Mouse (Mus musculus): ENCODE measurements around the gene Egfem1.
A peak's percentile ranks its signal among the peaks of the same experiment; 100 is the strongest.

Gene Egfem1

DNA sequence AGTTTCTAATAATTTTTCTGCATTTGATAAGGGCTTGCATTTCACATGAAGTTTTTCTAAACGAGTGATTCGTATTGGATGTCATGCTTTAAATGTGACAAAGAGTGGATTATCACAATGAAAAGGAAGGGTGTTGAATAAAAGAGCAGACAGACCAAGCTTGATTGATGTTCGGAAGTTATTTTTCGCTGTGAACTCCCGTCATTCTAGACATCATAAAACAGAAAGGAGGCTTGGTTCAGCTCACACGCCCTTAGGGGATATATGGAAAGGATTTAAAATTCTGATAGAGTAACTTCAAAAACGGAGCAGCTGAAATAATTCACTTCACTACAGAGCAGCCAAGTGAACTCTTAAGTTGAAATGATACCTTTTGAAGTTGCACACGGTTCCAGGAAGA is 285.1 kb downstream of the Egfem1 start:
- DNase-seq = no peak

DNA sequence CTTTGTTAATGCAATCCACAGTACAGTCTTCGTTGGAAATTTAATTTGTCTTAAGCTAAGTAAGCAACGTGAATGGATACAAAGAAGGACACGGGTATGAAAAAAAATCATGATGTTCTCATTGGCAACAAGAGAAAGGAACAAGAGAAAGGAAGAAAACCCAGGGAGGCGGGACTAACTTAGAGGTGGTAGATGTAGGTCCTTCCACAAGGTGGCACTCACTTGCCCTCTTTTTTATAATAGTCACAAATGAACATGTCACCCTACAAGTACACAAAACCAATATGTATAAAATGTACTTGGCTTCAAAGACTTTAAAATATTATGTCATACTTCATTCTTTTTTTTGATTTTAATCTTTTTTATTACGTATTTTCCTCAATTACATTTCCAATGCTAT is 288.7 kb downstream of the Egfem1 start:
- DNase-seq = no peak

DNA sequence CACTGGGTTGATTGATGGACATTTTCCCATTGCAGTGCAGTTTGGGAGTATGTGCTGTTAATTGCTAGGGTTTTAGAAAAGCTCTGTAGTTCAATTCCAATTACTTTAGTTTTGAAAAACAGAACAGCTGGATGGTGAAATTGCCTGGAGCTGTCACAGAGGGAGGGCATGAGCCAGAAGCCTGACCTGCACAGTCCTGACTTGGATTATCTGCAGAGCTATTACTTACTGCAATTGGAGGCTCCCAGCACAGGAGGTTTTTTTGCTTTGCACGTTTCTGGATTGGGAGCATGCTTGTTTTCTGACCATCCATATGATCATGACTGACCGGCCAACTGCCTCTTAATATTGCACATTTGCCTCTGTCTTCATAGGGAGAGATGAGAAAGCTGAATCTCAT is 299.4 kb downstream of the Egfem1 start:
- no peak for DNase-seq

DNA sequence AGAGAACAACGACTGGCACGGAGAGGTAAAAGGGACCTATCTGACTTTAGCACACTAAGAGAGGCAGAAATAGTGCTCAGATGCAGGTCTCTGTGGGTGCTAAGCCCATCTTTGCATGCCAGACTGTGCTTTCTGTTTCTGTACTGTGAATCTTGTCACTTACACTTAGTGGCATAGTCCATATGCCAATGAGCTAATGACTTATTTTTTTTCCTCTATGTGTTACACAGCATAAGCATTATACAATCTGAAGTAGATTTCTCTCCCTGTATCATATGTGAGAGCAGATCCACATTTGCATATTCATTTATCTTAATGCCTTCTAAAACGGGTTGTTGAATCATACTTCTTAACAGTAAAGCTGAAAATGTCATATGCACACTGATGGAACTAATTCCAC is 317.2 kb downstream of the Egfem1 start:
- DNase-seq = peak; percentile 47

DNA sequence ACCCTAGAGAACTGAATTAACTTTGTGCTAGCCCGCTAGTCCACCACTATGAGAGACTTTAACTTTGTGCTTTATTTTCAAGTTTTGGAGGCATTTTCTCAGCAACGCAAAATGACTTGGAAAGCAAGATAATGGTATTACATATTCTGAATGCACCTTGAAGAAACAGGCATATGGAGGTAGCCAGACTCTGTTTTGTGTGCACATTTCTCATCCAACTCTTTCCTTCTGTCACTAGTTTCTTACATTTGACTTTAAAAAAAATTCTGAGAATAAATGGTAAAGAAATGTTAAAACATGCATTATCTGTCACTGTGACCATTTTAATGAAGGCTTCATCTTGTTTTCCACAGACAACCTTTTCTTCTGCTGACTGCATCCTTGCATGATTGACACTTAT is 339.8 kb downstream of the Egfem1 start:
- DNase-seq = no peak

DNA sequence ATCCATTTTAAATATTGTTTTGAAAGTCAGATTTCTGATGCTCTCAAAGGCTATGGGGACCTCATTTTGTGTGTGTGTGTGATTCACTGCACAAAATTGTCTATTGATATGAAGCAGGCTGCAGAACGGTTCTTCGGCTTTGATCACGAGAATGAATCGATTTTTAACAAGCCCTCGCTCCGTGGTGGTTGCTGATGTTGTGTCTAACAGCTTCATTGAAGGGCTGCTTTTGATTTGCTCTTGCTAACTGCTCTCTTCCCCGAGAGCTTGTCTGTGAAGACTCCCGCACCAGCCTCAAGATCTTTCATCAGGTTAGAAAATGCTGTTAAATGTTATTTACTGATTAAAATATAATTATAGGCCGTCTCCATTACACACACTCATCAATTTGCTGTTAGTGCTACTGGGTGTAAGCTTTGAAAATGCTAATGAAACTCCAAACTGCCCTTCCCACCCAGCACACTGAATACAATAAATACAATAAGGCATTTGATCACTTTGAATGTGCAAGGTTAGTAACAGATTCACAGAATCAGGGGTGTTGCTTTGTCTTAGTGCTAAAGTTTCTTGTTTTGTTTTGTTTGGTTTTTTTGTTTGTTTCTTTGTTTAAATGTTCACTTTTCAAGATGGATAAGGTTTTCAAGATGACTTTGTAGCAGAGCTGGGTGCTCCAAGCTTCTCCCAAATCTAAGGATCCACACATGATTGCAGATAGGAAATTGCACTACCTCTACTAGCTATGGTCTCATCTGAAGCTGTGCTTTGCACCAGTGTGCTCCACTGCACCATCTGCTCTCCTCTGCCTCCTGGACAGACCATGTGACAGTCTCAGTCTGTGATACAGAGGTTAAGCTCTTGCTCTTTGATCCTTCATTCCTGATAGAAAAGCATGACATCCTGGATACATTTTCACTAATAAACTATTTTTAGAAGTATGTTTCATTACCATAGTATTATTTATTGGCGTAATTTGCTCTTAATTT is 350.6 kb downstream of the Egfem1 start:
- DNase-seq = no peak

DNA sequence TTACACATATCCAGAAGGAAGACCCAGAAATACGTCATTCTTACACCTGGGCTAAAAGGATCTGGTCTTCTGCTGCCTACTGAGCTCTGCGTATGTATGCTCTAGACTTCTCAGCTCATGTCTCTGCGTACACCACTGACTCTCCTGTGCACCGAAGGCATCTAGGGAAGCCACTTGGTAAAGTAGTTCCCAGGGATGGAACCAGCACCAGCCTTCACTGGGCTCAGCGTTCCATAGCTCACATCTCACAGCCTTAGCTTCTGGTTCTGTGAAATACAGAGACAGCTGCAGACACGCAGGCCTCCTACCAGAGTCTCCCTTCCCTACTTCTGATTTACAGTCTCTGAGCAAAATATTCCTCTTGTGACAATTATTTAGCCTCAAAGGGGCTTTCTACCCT is 361.2 kb downstream of the Egfem1 start:
- DNase-seq = no peak

DNA sequence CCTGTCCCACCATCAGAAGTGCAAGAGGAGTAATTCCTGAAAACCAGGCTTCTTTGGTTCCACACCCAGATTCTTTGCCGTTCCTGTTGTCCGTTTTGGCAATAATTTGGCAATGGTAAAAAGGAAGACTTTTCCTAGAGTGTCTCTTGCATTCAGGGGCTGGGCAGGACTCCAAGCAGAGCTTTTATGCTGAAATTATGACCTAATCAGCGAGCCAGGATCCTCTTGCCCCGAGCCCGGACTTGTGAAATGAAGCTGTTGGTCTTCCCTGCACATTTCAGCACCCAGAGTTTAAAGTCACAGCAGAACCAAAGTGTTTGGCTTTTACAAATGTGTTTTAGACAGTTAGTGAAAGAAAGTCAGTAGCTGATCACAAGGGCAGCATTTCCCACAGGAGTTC is 362.8 kb downstream of the Egfem1 start:
- no peak for DNase-seq

DNA sequence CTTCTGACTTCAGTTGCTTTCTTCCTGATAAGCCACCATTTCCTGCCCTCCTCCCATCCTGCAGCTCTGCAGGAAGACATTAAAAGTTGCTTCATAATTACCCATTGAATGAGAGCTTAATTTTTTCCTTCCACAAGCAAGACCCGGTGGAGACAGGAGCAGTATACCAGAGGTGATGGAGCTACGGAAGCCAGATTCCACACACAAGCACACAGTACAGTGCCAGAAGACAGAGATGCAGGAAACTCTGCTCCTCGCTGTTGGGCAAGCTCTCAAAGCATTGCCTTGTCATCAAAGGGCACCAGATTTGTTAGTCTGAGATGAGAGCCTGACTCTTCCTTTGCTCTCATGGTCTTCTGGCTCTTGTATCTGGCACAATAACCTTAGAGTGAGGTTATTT is 364.3 kb downstream of the Egfem1 start:
- no peak for DNase-seq

DNA sequence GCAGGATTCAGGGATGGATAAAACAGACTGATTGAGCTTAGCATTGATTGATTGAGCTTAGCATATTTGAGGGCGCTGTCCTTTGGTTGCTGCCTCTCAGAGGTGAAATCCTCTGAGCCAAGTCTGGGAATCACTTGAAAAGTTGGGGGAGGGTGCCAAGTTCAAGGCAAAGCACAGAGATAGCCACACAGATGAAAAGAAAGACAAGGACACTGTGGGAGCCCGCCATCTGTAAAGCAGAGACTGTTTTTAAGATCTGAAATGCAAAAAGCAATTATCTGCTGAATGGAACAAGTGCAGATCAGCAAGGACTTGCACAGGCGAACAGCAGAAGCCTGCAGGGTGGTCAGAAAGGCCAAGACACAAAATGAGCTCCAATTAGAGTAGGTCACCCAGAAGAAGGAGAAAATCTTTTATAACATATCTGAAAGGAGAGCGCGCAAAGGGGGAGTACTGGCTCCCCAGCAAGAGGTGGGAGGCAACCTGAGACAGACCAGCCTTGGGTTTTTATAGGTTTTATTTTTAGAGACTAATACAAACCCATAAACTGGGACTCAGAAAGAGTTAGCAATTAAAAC is 367.1 kb downstream of the Egfem1 start:
- no peak for DNase-seq

DNA sequence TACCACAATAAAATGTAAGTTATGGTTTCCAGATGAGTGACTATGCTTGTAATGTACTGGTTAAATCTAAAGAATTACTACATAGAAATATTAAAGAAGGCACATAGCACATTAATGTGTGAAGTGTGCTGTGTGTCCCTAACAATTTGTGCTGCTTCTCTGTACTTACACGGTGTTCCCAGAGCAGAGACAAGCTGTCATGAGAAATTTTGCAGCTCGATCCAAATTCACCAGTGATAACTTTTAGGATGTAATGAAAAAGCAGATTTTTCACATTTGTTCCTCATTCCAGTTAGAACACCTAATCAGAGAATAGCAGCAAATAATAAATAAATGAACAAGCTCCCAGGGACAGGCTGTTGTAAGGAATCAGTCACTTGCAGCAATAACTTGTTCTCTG is 416.4 kb downstream of the Egfem1 start:
- DNase-seq = peak; percentile 52

DNA sequence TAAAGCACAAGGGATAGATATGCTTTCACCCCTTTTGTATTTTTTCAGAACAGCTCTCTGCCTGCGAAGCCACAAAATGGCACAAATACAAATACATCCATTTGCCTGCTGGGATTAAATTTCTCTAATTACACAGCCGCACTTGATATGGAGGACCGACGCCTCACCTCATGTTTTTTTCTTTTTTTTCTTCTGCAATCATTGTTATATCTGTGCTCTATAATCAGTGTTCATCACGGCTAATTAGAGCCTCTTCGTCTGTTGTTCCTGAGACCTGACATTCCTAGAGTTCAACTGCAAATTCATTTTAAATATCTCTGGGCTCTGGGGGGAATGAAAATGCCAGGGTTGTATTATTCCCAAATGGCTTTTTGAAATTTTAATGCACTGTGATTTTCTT is 417.4 kb downstream of the Egfem1 start:
- no peak for DNase-seq

DNA sequence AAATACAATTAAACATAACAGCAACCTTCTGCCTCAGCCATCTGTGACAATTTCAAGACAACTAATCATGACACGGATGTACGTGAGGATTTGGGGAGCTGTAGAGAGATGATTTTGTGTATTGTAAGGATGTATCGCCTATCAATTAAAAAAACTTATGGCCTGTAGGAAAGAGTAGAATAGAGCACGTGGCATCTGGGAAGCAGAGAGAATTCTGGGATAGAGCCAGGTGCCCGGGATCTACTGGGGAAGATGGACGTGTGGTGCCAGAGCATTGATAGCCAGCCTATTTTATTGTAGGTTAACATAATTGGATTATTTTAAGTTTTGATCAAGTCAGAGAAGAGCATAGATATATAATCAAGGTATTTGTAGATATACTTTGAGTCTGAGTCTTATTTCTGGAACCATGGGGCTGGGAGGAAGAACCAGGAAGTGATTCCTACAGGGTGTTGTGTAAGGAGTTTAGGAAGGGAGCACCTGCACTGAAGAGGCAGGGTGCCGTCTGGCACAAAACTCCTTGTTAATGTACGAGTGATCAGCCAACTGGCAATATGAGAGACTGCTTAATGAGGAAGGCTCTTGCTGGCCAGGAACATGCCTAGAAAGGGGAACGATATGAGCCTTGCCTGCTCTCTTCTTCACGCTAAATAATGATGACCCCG is 443.6 kb downstream of the Egfem1 start:
- DNase-seq = peak; percentile 47

DNA sequence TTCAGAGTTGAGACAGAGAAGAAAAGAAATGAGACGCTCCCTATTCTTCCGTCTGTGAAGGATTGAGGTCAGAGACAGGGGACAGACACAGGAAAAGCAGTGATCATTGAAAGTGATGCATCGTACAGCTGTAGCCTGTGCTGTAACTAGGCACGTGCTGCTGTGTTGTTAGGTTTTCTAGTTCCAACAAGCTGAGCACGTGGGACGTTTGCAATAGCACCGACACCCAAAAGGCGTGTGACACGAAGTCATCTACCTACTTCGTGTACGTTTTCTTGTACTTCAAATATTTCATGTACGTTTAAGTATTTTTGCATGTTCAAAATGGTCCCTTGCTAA is 444.1 kb downstream of the Egfem1 start:
- DNase-seq = no peak

DNA sequence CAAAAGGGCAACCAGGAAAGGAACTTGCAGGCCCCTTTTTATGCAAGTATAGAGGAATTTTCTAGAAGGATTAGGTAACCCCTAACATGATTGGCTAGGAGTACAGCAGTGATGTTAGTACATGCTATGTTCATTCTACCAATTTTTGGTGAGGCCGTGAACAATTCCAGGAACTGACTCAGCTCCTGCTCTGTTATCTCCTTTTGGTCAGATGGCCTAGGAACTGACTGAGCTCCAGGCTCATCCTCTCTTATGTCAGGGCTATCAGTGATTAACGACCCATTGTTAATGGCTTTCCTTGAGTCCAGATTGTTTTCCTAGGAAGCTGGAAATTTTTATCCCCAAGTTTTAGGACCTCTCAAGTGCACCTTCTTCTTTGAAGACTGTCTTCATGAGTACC is 457.4 kb downstream of the Egfem1 start:
- no peak for DNase-seq

DNA sequence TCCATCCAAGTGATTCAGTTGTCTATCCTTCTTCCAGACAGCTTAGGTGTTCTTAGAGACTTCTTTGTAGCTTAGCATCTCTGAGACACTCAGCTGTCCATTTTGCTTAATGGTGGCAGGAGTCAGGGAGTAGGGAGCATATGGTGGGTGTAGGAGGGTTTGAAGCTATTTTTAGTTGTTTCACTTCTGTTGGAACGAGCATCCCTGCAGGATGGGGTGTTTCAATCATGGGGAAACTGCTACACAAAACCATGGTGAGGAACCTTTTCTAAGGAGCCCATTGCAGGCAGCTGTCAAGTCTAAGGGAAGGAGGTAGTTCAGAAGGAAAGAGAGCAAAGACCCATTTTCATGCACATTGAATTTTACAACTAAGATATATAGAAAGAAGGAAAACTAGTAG is 458.1 kb downstream of the Egfem1 start:
- DNase-seq = peak; percentile 43

DNA sequence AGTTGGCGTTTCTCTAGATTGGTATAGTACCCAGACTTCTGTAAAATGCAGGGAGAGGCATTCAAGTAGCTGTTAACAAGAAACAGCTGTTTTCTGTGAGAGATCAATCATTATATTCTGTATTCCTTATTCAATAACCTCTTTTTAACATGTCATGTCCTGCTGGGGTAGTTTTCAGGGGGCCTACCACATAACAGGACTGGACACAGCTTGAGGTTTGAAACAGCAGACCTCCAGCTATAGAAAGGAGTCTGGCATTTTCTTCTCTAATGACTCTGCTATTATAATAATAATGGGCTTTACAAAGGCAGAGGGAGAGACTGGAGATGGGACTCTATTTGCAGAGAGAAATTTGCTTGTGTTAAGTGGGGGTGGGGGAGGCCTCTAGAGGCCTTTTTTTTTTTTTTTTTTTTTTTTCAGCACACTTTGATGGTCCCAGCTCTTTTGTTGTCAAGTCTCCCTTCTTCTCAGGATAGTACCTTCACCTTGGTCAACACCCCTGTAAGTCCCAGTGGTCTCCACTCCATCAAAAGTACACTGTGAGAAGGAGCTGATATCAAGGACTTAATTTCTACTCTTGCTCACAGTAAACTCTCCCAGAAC is 459.8 kb downstream of the Egfem1 start:
- DNase-seq = no peak

DNA sequence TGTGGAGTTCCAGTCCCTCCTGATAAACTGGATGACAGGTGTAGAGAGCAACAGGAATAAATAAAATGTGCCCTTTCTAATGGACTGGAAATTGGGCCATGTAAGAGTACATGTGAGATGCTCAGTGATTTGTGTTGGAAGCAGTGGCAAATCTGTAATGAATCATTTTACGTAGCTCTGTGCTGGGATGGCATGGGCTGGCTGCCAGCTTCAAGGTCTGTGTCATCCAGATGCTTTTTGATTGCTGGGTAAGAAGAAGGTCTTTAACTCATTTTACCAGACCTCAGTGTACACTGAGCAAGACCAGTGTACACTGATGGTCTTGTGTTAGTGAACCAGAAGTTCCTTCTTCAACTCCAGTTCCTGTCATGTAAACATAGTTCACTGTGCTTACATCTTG is 462.2 kb downstream of the Egfem1 start:
- DNase-seq = no peak

DNA sequence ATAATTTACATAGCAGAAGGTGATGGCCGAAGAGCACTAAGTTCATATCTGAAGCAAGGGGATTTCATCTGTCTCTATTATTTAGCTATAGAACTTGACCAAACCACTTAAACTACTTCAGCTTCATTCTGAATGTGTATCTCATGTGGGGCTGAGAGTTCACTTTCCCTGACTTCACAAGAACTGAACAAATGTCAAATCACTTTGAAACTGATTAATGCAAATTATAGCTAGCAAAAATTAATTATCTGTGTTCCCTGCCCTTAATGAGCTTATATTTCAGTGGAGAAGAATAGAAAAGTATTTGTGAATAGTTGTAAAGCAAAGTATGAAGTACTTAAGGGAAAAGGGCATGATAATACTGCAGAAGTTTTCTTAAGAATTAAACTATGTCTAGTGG is 481.3 kb downstream of the Egfem1 start:
- no peak for DNase-seq

DNA sequence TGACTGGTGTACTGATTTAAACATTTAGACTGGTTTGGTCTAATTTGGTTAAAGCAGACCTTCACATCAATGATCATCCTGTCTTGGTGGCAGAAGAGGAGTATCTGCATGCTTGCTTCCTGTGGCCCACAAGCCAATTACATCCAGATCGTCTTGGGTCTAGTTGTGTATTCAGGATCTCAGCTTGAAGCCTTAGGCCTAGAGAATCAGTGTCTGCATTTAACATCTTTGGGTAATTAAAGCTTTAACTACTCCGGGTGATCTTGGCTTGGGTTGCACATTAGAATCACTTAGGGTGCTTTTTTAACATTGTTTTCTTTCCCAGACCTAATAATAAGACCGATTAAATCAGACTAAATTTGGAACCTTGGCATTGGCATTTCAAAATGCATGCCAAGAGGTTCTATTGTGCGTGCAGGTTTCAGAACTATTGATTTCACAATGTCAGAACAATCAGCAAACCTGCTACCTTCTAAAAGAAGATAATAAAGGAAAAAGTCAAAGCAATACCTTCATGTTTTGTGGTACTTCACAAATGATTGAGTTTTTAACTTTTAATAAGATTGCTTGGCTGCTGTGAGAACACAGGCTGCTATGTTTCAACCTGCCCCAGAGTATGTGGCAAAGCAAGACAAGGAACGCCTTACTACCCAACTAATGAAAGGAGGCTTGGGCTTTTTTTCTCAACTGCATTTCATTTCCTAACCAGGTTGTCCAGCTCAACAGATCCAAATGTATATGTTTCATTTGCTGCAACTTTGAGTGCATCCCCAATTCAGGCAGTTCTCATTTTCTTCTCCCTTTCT is 496.4 kb downstream of the Egfem1 start:
- peak; percentile 30 for DNase-seq

DNA sequence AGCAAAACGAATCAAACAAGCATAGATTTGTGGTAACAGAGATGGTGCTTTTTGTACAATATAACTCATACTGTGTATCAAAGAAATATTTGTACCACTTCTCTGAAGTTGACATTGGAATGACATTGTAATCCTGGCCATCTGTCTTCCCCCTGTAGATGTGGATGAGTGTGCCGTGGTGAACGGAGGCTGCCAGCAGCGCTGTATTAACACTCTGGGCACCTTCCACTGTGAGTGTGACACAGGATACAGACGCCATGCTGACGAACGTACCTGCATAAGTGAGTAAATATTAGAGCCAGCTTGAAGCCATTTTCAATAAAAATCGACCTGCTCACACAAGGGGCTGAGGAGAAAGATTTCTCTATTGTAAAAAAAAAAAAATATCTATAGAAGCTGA is 500.9 kb downstream of the Egfem1 start:
- DNase-seq = peak; percentile 18

DNA sequence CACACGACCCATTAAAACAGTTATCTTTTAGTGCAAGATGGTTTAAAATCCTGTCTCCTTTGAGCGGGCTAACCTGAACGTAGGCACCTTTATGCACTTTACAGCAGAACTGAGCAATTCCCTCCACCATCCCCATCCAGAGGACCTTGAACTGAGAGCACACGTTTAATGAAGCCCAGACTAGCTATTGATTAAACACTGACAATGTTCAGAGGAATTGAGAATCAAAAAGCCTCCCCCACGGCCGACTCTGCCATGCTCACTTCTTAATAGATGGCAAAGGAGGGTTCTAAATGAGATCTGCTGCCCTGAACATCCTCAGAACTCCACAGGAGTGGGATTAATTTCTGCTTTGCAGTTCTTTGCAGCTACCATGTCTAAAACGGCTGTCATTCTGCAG is 520.3 kb downstream of the Egfem1 start:
- no peak for DNase-seq

DNA sequence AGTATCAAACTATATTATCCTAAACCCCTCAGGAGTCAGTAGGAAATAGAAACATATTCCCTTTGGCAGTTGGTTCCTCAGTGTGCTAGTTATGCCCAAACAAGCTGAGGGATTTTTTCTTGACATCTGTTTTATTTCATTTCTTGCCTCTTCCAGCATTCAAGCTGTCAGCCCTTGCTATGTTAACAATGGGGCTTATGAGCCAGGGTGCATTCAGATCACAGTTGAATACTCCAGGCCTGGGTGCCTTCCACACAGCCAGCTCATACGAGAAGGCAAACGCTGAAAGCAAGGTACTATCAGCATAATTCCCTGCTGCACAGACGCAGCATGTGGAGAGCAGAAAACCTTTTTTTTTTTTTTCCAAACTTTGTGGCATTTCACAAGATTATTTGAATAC is 526.9 kb downstream of the Egfem1 start:
- DNase-seq = peak; percentile 20
